Mouse (Mus musculus): ENCODE measurements around the gene Zfp580. TPM values are rescaled to one million over a fixed set of nuclear protein-coding genes. Genes with fewer than 3 reads are reported as not detected.

Gene Zfp580
- polyA plus RNA-seq, 1 experiment from 2014 or later = 54.0 TPM

GRCm38 (mm10) chr7:5031496-5031895, 19.8 kb upstream of the Zfp580 start:
- Histone ChIP-seq H3K9ac (ENCODE audit: low read depth, low read length) (no peak overlapping the region), H3K4me3 (replicated peaks; ENCODE audit: low read depth, low read length) (no peak overlapping the region), H3K4me2 (ENCODE audit: low read length) (no peak overlapping the region), H3K27ac (no peak overlapping the region), H3K9me3 (replicated peaks; ENCODE audit: low read length) (peaks cover 19% of the 10 kb centered on the region), H3K36me3 (ENCODE audit: insufficient read depth, low read length) (peaks cover 71% of the 10 kb centered on the region), H3K4me1 (replicated peaks; ENCODE audit: insufficient read depth, low read length) (no peaks in the 10 kb centered on the region), H3K27me3 (ENCODE audit: insufficient read depth, low read length) (no peaks in the 10 kb centered on the region)
- TF ChIP-seq CTCF (IDR thresholded peaks at IDR 0.05; ENCODE audit: low read depth) = no peak
- DNase-seq (ENCODE audit: low spot score) = no peak
- 85% methylated on average over 41 of the region's 46 CpGs for WGBS
- ATAC-seq (replicated peaks; ENCODE audit: low FRiP score, low read depth) = no peak

- H3K9ac ChIP-seq (ENCODE audit: low read depth, low read length) = no peak within 1 kb of the TSS
- ATAC-seq (replicated peaks; ENCODE audit: low FRiP score, low read depth) (no peak), DNase-seq (ENCODE audit: low spot score) (no peak)
- 94% methylated on average over 3 of the region's 3 CpGs for WGBS
- peaks cover 19% of the 10 kb centered on the region for H3K9me3 ChIP-seq (replicated peaks; ENCODE audit: low read length)
- no peak within 1 kb of the TSS for H3K27ac ChIP-seq
- no peak within 1 kb of the TSS for H3K4me3 ChIP-seq (replicated peaks; ENCODE audit: low read depth, low read length)
- no peak within 1 kb of the TSS for H3K4me2 ChIP-seq (ENCODE audit: low read length)
- H3K27me3 ChIP-seq (ENCODE audit: insufficient read depth, low read length) = no peaks in the 10 kb centered on the region
- no peak for TF ChIP-seq CTCF (IDR thresholded peaks at IDR 0.05; ENCODE audit: low read depth)
- 0 out of 2 replicates have a peak, but pooled peaks cover 3% of the 10 kb centered on the region for H3K4me1 ChIP-seq (replicated peaks; ENCODE audit: insufficient read depth, low read length)
- H3K36me3 ChIP-seq (ENCODE audit: insufficient read depth, low read length) = peaks cover 66% of the 10 kb centered on the region
These were observed 17.5 kb upstream of the Zfp580 start, which contains the start of gene 4632433K11Rik for GRCm38 (mm10) chr7:5033818-5034217. 4632433K11Rik (plus strand) TSS chr7:5034118.

- Histone ChIP-seq H3K9ac (ENCODE audit: low read depth, low read length) (no peak overlapping the region), H3K4me1 (replicated peaks; ENCODE audit: insufficient read depth, low read length) (0 out of 2 replicates have a peak, but pooled peaks cover 3% of the 10 kb centered on the region), H3K4me3 (replicated peaks; ENCODE audit: low read depth, low read length) (no peak overlapping the region), H3K36me3 (ENCODE audit: insufficient read depth, low read length) (peaks cover 49% of the 10 kb centered on the region), H3K27me3 (ENCODE audit: insufficient read depth, low read length) (no peaks in the 10 kb centered on the region), H3K9me3 (replicated peaks; ENCODE audit: low read length) (peaks cover 10% of the 10 kb centered on the region), H3K27ac (no peak overlapping the region), H3K4me2 (ENCODE audit: low read length) (no peak overlapping the region)
- no peak for ATAC-seq (replicated peaks; ENCODE audit: low FRiP score, low read depth)
- WGBS = 96% methylated on average over 17 of the region's 17 CpGs
- TF ChIP-seq CTCF (IDR thresholded peaks at IDR 0.05; ENCODE audit: low read depth) = no peak
- DNase-seq (ENCODE audit: low spot score) = no peak
These were observed 15.7 kb upstream of the Zfp580 start for GRCm38 (mm10) chr7:5035628-5036027.

GRCm38 (mm10) chr7:5036136-5036535, 15.2 kb upstream of the Zfp580 start:
- Histone ChIP-seq H3K36me3 (ENCODE audit: insufficient read depth, low read length) (peaks cover 44% of the 10 kb centered on the region), H3K4me2 (ENCODE audit: low read length) (no peak overlapping the region), H3K9ac (ENCODE audit: low read depth, low read length) (no peak overlapping the region), H3K27me3 (ENCODE audit: insufficient read depth, low read length) (no peaks in the 10 kb centered on the region), H3K27ac (no peak overlapping the region), H3K4me1 (replicated peaks; ENCODE audit: insufficient read depth, low read length) (0 out of 2 replicates have a peak, but pooled peaks cover 3% of the 10 kb centered on the region), H3K4me3 (replicated peaks; ENCODE audit: low read depth, low read length) (no peak overlapping the region), H3K9me3 (replicated peaks; ENCODE audit: low read length) (peaks cover 5% of the 10 kb centered on the region)
- no peak for TF ChIP-seq CTCF (IDR thresholded peaks at IDR 0.05; ENCODE audit: low read depth)
- WGBS = 94% methylated on average over 9 of the region's 9 CpGs
- no peak for DNase-seq (ENCODE audit: low spot score)
- no peak for ATAC-seq (replicated peaks; ENCODE audit: low FRiP score, low read depth)

GRCm38 (mm10) chr7:5037026-5037425, 14.3 kb upstream of the Zfp580 start:
- 94% methylated on average over 7 of the region's 7 CpGs for WGBS
- no peak for ATAC-seq (replicated peaks; ENCODE audit: low FRiP score, low read depth)
- H3K4me2 ChIP-seq (ENCODE audit: low read length) = no peak overlapping the region
- H3K27me3 ChIP-seq (ENCODE audit: insufficient read depth, low read length) = no peaks in the 10 kb centered on the region
- no peak overlapping the region for H3K9ac ChIP-seq (ENCODE audit: low read depth, low read length)
- no peak overlapping the region for H3K4me3 ChIP-seq (replicated peaks; ENCODE audit: low read depth, low read length)
- 0 out of 2 replicates have a peak, but pooled peaks cover 3% of the 10 kb centered on the region for H3K4me1 ChIP-seq (replicated peaks; ENCODE audit: insufficient read depth, low read length)
- peaks cover 35% of the 10 kb centered on the region for H3K36me3 ChIP-seq (ENCODE audit: insufficient read depth, low read length)
- TF ChIP-seq CTCF (IDR thresholded peaks at IDR 0.05; ENCODE audit: low read depth) = no peak
- H3K27ac ChIP-seq = no peak overlapping the region
- no peaks in the 10 kb centered on the region for H3K9me3 ChIP-seq (replicated peaks; ENCODE audit: low read length)
- no peak for DNase-seq (ENCODE audit: low spot score)

- H3K4me3 ChIP-seq (replicated peaks; ENCODE audit: low read depth, low read length) = peak overlapping the region; percentile 69
- 0 out of 2 replicates have a peak, but pooled peaks cover 3% of the 10 kb centered on the region for H3K4me1 ChIP-seq (replicated peaks; ENCODE audit: insufficient read depth, low read length)
- ATAC-seq (replicated peaks; ENCODE audit: low FRiP score, low read depth) (no peak), DNase-seq (ENCODE audit: low spot score) (no peak)
- H3K27me3 ChIP-seq (ENCODE audit: insufficient read depth, low read length) = no peaks in the 10 kb centered on the region
- no peak for TF ChIP-seq CTCF (IDR thresholded peaks at IDR 0.05; ENCODE audit: low read depth)
- peak overlapping the region; percentile 60 for H3K4me2 ChIP-seq (ENCODE audit: low read length)
- H3K36me3 ChIP-seq (ENCODE audit: insufficient read depth, low read length) = peaks cover 30% of the 10 kb centered on the region
- 88% methylated on average over 8 of the region's 8 CpGs for WGBS
- peak overlapping the region; percentile 99; the same call in 1 of the 2 replicates for H3K27ac ChIP-seq
- H3K9ac ChIP-seq (ENCODE audit: low read depth, low read length) = peak overlapping the region; percentile 92; the same call in 1 of the 2 replicates
- H3K9me3 ChIP-seq (replicated peaks; ENCODE audit: low read length) = no peaks in the 10 kb centered on the region
These were observed 13.9 kb upstream of the Zfp580 start for GRCm38 (mm10) chr7:5037467-5037866.

Data from kidney, postnatal 0 days (tissue).